Mouse (Mus musculus) intestine, embryonic 15.5 days (tissue): Measurements from ENCODE around the gene Plekho1. TPM values are rescaled to one million over a fixed set of nuclear protein-coding genes. Genes with fewer than 3 reads are reported as not detected.
"Not testable (repeated sequence)": the region's sequence is repeated elsewhere in the genome, so short reads cannot be mapped to it uniquely, and the experiment has no call there.

ENCODE experiments used
- ATAC-seq: fragments of 200-750 bp; cut with Nextera tagmentation; 2 replicates; pipeline ENCODE4 v1.8.0; 2017; ENCODE audit warnings: moderate TSS enrichment, moderate library complexity
- H3K27ac ChIP-seq: fragments of 300-500 bp; sonication (generic); 2 replicates; pipeline ENCODE4 v1.5.1; 2015; ENCODE audit warnings: mild to moderate bottlenecking, inconsistent platforms
- H3K27me3 ChIP-seq: fragments of 300-500 bp; sonication (generic); replicated peaks from 2 replicates; pipeline ENCODE4 v1.6.1; 2015; ENCODE audit warnings: inconsistent platforms
- H3K36me3 ChIP-seq: fragments of 300-500 bp; sonication (generic); 2 replicates; pipeline ENCODE4 v1.6.1; 2015; ENCODE audit warnings: inconsistent platforms
- H3K4me1 ChIP-seq: fragments of 300-500 bp; sonication (generic); replicated peaks from 2 replicates; pipeline ENCODE4 v1.6.1; 2015; ENCODE audit warnings: inconsistent platforms
- H3K4me2 ChIP-seq: fragments of 300-500 bp; sonication (generic); replicated peaks from 2 replicates; pipeline ENCODE4 v1.6.1; 2015; ENCODE audit warnings: mild to moderate bottlenecking, inconsistent platforms
- H3K4me3 ChIP-seq: fragments of 300-500 bp; sonication (generic); replicated peaks from 2 replicates; pipeline ENCODE4 v1.5.1; 2015; ENCODE audit warnings: inconsistent platforms
- H3K9ac ChIP-seq: fragments of 300-500 bp; sonication (generic); 2 replicates; pipeline ENCODE4 v1.6.1; 2015; ENCODE audit warnings: inconsistent platforms
- H3K9me3 ChIP-seq: fragments of 300-500 bp; sonication (generic); 2 replicates; pipeline ENCODE4 v1.6.1; 2016; ENCODE audit warnings: inconsistent platforms
- WGBS: fragments of 180-500 bp; shearing (Covaris S2); methylation state at CpG from one replicate; pipeline ENCODE4 v1.1.7; 2015; 5-methylcytosine and 5-hydroxymethylcytosine counted together
- polyA plus RNA-seq: library from polyadenylated mRNA; unstranded; fragments of >200 nt; fragmentation: Nextera tagmentation; extraction: Ambion mirVana; gene quantifications from 2 replicates; pipeline ENCODE4 v1.2.1, GENCODE M21; 2015

Gene Plekho1
- polyA plus RNA-seq, 1 experiment from 2014 or later = 30.1 TPM

GRCm38 (mm10) chr3:95988138-95988537 is 7.7 kb downstream of the Plekho1 start:
- H3K9ac ChIP-seq = no peak overlapping the region
- H3K4me3 ChIP-seq = no peak overlapping the region
- no peaks in the 10 kb centered on the region for H3K9me3 ChIP-seq
- H3K27me3 ChIP-seq = no peaks in the 10 kb centered on the region
- no peak overlapping the region for H3K4me2 ChIP-seq
- H3K27ac ChIP-seq = 0 out of 2 replicates have a peak overlapping the region, but pooled peaks have one; percentile 22
- H3K4me1 ChIP-seq = peaks cover 42% of the 10 kb centered on the region
- 91% methylated on average over 1 of the region's 1 CpGs for WGBS
- no peak for ATAC-seq
- peaks cover 3% of the 10 kb centered on the region; the same call in 1 of the 2 replicates for H3K36me3 ChIP-seq

- H3K4me1 ChIP-seq = peaks cover 41% of the 10 kb centered on the region
- WGBS = 65% methylated on average over 6 of the region's 6 CpGs
- no peak overlapping the region for H3K4me3 ChIP-seq
- H3K27ac ChIP-seq = no peak overlapping the region
- no peak overlapping the region for H3K9ac ChIP-seq
- H3K4me2 ChIP-seq = no peak overlapping the region
- no peak for ATAC-seq
- peaks cover 3% of the 10 kb centered on the region; the same call in 1 of the 2 replicates for H3K36me3 ChIP-seq
- no peaks in the 10 kb centered on the region for H3K27me3 ChIP-seq
- H3K9me3 ChIP-seq = no peaks in the 10 kb centered on the region
Measured at GRCm38 (mm10) chr3:95987386-95988110, 8.3 kb downstream of the Plekho1 start.

GRCm38 (mm10) chr3:95986984-95987383 is 8.8 kb downstream of the Plekho1 start:
- H3K4me3 ChIP-seq = no peak overlapping the region
- WGBS = 68% methylated on average over 4 of the region's 4 CpGs
- no peaks in the 10 kb centered on the region for H3K9me3 ChIP-seq
- H3K27ac ChIP-seq = peak overlapping the region; percentile 94
- H3K27me3 ChIP-seq = no peaks in the 10 kb centered on the region
- H3K36me3 ChIP-seq = no peaks in the 10 kb centered on the region; the same call in 1 of the 2 replicates
- no peak for ATAC-seq
- H3K9ac ChIP-seq = no peak overlapping the region
- peaks cover 37% of the 10 kb centered on the region for H3K4me1 ChIP-seq
- H3K4me2 ChIP-seq = no peak overlapping the region

GRCm38 (mm10) chr3:95986001-95986622 is 9.7 kb downstream of the Plekho1 start:
- Histone ChIP-seq H3K9me3 (no peaks in the 10 kb centered on the region), H3K4me3 (0 out of 2 replicates have a peak overlapping the region, but pooled peaks have one; percentile 3), H3K4me1 (peaks cover 37% of the 10 kb centered on the region), H3K27ac (peak overlapping the region; percentile 94), H3K27me3 (no peaks in the 10 kb centered on the region), H3K4me2 (peak overlapping the region; percentile 52), H3K9ac (peak overlapping the region; percentile 37), H3K36me3 (no peaks in the 10 kb centered on the region; the same call in 1 of the 2 replicates)
- peak; percentile 49 for ATAC-seq
- WGBS = 5% methylated on average over 21 of the region's 21 CpGs

- Histone ChIP-seq H3K36me3 (no peaks in the 10 kb centered on the region; the same call in 1 of the 2 replicates), H3K27ac (peak overlapping the region; percentile 94), H3K4me1 (peaks cover 37% of the 10 kb centered on the region), H3K9me3 (no peaks in the 10 kb centered on the region), H3K27me3 (no peaks in the 10 kb centered on the region), H3K4me2 (peak overlapping the region; percentile 52), H3K9ac (peak overlapping the region; percentile 37), H3K4me3 (0 out of 2 replicates have a peak overlapping the region, but pooled peaks have one; percentile 3)
- WGBS = 6% methylated on average over 12 of the region's 12 CpGs
- peak; percentile 91 for ATAC-seq
Measured at GRCm38 (mm10) chr3:95985209-95986000, 10.4 kb downstream of the Plekho1 start.

- Histone ChIP-seq H3K9me3 (no peaks in the 10 kb centered on the region), H3K36me3 (no peaks in the 10 kb centered on the region), H3K27ac (no peak overlapping the region), H3K9ac (no peak overlapping the region), H3K27me3 (no peaks in the 10 kb centered on the region), H3K4me2 (no peak overlapping the region), H3K4me1 (peaks cover 22% of the 10 kb centered on the region), H3K4me3 (no peak overlapping the region)
- 90% methylated on average over 4 of the region's 4 CpGs for WGBS
- no peak for ATAC-seq
Measured at GRCm38 (mm10) chr3:95982129-95982528, 13.7 kb downstream of the Plekho1 start.

GRCm38 (mm10) chr3:95980276-95980970 is 15.4 kb downstream of the Plekho1 start:
- 0 out of 2 replicates have a peak, but pooled peaks cover 1% of the 10 kb centered on the region for H3K27me3 ChIP-seq
- H3K9me3 ChIP-seq = no peaks in the 10 kb centered on the region
- peaks cover 9% of the 10 kb centered on the region for H3K4me1 ChIP-seq
- ATAC-seq = no peak
- no peaks in the 10 kb centered on the region for H3K36me3 ChIP-seq
- no peak overlapping the region for H3K9ac ChIP-seq
- H3K4me3 ChIP-seq = no peak overlapping the region
- WGBS = 80% methylated on average over 12 of the region's 12 CpGs
- H3K27ac ChIP-seq = no peak overlapping the region
- H3K4me2 ChIP-seq = no peak overlapping the region

- Histone ChIP-seq H3K36me3 (no peaks in the 10 kb centered on the region), H3K27me3 (0 out of 2 replicates have a peak, but pooled peaks cover 14% of the 10 kb centered on the region), H3K4me2 (no peak overlapping the region), H3K4me3 (no peak overlapping the region), H3K9me3 (no peaks in the 10 kb centered on the region), H3K4me1 (no peaks in the 10 kb centered on the region), H3K9ac (no peak overlapping the region), H3K27ac (no peak overlapping the region)
- no peak for ATAC-seq
- WGBS = 83% methylated on average over 9 of the region's 9 CpGs
Measured at GRCm38 (mm10) chr3:95978265-95978664, 17.5 kb downstream of the Plekho1 start.

GRCm38 (mm10) chr3:95977587-95977986 is 18.2 kb downstream of the Plekho1 start:
- not testable (repeated sequence) for H3K9me3 ChIP-seq, ATAC-seq
- WGBS = 92% methylated on average over 7 of the region's 7 CpGs

GRCm38 (mm10) chr3:95977079-95977478 is 18.7 kb downstream of the Plekho1 start:
- no peak overlapping the region for H3K4me2 ChIP-seq
- no peak overlapping the region for H3K27ac ChIP-seq
- H3K4me3 ChIP-seq = no peak overlapping the region
- no peaks in the 10 kb centered on the region for H3K9me3 ChIP-seq
- H3K9ac ChIP-seq = no peak overlapping the region
- WGBS = 63% methylated on average over 3 of the region's 3 CpGs
- no peak for ATAC-seq
- no peaks in the 10 kb centered on the region for H3K36me3 ChIP-seq
- no peaks in the 10 kb centered on the region for H3K4me1 ChIP-seq
- H3K27me3 ChIP-seq = 0 out of 2 replicates have a peak, but pooled peaks cover 14% of the 10 kb centered on the region

More at GRCm38 (mm10) chr3:95977587-95977986, 18.2 kb downstream of the Plekho1 start:
- H3K4me3 ChIP-seq, H3K36me3 ChIP-seq, H3K27ac ChIP-seq, H3K4me1 ChIP-seq, H3K9ac ChIP-seq, H3K4me2 ChIP-seq: not testable (repeated sequence)
- H3K27me3 ChIP-seq = 0 out of 2 replicates have a peak, but pooled peaks cover 14% of the 10 kb centered on the region

GRCm38 (mm10) chr3:95972873-95973634 is 22.7 kb downstream of the Plekho1 start:
- Histone ChIP-seq H3K4me3 (peak overlapping the region; percentile 23), H3K4me2 (peak overlapping the region; percentile 69), H3K9me3 (no peaks in the 10 kb centered on the region), H3K9ac (peak overlapping the region; percentile 32), H3K36me3 (no peaks in the 10 kb centered on the region), H3K27ac (peak overlapping the region; percentile 41; the same call in 1 of the 2 replicates), H3K4me1 (no peaks in the 10 kb centered on the region), H3K27me3 (0 out of 2 replicates have a peak, but pooled peaks cover 14% of the 10 kb centered on the region)
- peak; percentile 47; the same call in 1 of the 2 replicates for ATAC-seq
- 9% methylated on average over 34 of the region's 34 CpGs for WGBS
